Mouse (Mus musculus) c-Kit-negative CD71-positive TER-119-positive erythroid progenitor cells, embryonic 14.5 days (primary cell): ENCODE results near the gene Gm49395.

ENCODE experiments used
- DNase-seq: peaks from one replicate; pipeline ENCODE4 v3.0.0-alpha.2; 2013; ENCODE audit warnings: low read depth, low spot score

Gm49395 gene

GRCm38 (mm10) chr13:115099381-115099780 lies 2.3 kb downstream of the Gm49395 start:
- DNase-seq: no peak

- no peak for DNase-seq
Observed at GRCm38 (mm10) chr13:115098227-115098626, 3.5 kb downstream of the Gm49395 start.

- no peak for DNase-seq
Observed at GRCm38 (mm10) chr13:115096965-115097364, 4.8 kb downstream of the Gm49395 start.

- DNase-seq: no peak
Observed at GRCm38 (mm10) chr13:115096216-115096615, 5.5 kb downstream of the Gm49395 start.

- DNase-seq: no peak
Observed at GRCm38 (mm10) chr13:115095392-115095791, 6.3 kb downstream of the Gm49395 start.

GRCm38 (mm10) chr13:115091511-115091910 lies 10.2 kb downstream of the Gm49395 start:
- peak; percentile 31 for DNase-seq

GRCm38 (mm10) chr13:115090977-115091445 lies 10.7 kb downstream of the Gm49395 start:
- no peak for DNase-seq

GRCm38 (mm10) chr13:115090069-115090976 lies 11.4 kb downstream of the Gm49395 start, which contains the start of gene Pelo:
Pelo (minus strand) TSS chr13:115090186.
- peak; percentile 88 for DNase-seq

GRCm38 (mm10) chr13:115089395-115090025 lies 12.2 kb downstream of the Gm49395 start:
- DNase-seq: peak; percentile 35

- DNase-seq: no peak
Observed at GRCm38 (mm10) chr13:115089020-115089394, 12.7 kb downstream of the Gm49395 start.

- DNase-seq: no peak
Observed at GRCm38 (mm10) chr13:115085974-115086373, 15.7 kb downstream of the Gm49395 start.

GRCm38 (mm10) chr13:115082339-115082738 lies 19.4 kb downstream of the Gm49395 start:
- no peak for DNase-seq

- DNase-seq: no peak
Observed at GRCm38 (mm10) chr13:115079996-115080585, 21.6 kb downstream of the Gm49395 start.

- no peak for DNase-seq
Observed at GRCm38 (mm10) chr13:115078997-115079685, 22.6 kb downstream of the Gm49395 start.

GRCm38 (mm10) chr13:115077346-115078134 lies 24.2 kb downstream of the Gm49395 start:
- DNase-seq: no peak

- DNase-seq: no peak
Observed at GRCm38 (mm10) chr13:115072386-115072785, 29.3 kb downstream of the Gm49395 start.

GRCm38 (mm10) chr13:115071431-115071830 lies 30.3 kb downstream of the Gm49395 start:
- DNase-seq: no peak

- no peak for DNase-seq
Observed at GRCm38 (mm10) chr13:115067968-115068330, 33.8 kb downstream of the Gm49395 start.

- no peak for DNase-seq
Observed at GRCm38 (mm10) chr13:115067324-115067967, 34.3 kb downstream of the Gm49395 start.

- DNase-seq: no peak
Observed at GRCm38 (mm10) chr13:115057555-115057954, 44.2 kb downstream of the Gm49395 start.
